Mouse (Mus musculus) left cerebral cortex, postnatal 4 days (tissue): ENCODE measurements at regions not wholly inside any gene's neighbourhood (a gene's known extent, or its start where the extent isn't known, plus 50 kb on each side); places are given as distances from the start of the nearest gene placed in this dataset.
"Not testable (repeated sequence)": the region's sequence is repeated elsewhere in the genome, so short reads cannot be mapped to it uniquely, and the experiment has no call there.

ENCODE experiments used
- DNase-seq: peaks from one replicate; pipeline ENCODE4 v3.0.0-alpha.2; 2022
- intact Hi-C: fragments of 180-260 bp; cut with DNase I; formaldehyde crosslinking; loops from one replicate; pipeline ENCODE4 v1.15.1; 2025

- no peak for DNase-seq
- intact Hi-C loops = no loop called here
Measured at GRCm38 (mm10) chr16:46818215-46818614, 319.9 kb upstream of the Nectin3 start.

DNA sequence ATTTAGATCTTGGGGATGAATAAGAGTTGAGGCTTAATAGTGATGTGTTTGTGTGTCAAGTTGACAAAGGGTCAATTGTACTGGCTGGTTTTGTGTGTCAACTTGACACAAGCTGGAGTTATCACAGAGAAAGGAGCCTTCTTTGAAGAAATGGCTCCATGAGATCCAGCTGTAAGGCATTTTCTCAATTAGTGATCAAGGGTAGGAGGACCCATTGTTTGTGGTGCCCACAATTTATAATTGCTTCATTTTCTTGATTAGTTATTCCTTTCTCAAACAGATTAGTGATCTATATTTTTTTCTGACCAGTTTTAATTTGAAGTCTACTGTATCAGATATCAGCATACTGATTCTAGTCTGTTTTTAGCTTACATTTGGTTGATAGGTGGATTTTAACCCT is 313.5 kb upstream of the Nectin3 start:
- DNase-seq, intact Hi-C loops: not testable (repeated sequence)

DNA sequence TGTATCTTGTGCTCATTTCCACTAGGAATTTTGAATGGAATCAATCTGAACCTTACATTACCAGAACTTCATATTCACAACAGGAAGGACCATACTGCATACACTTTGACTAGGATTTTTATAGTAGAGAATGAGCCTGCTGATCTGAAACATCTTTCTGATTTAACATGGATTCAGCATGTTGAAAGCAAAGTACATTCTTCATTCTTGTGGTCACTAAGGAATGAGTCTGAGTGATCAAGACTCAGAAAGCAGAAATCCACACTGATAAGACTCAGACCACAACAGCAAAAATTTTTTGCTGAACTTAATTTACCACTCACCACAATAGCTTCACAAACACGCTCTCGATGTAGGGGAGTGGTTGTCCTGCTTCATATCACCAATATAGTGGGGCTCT is 309.2 kb upstream of the Nectin3 start:
- DNase-seq = no peak
- intact Hi-C loops = no loop called here

DNA sequence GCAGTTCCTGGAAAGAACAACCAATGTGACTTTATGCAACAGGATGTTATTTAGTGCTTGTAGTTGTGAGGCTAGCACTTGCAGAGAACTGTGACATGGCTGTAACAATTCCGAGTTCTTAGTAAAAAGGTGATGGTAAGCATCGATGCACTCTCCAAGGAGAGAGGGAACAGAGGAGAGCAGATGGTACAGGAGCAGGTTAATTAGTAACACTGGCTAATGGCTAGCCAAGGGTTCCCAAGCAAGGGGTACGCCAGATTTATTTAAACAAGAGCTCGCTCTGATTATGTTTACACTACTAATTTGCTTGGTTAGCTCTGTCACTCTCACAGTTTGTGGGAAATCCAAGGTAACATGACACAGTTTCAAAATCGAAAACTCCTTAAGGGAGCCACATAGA is 278.0 kb upstream of the Nectin3 start:
- intact Hi-C loops = no loop called here
- no peak for DNase-seq

- peak; percentile 1 for DNase-seq
- intact Hi-C loops = no loop called here
Measured at GRCm38 (mm10) chr16:46769383-46769782, 271.1 kb upstream of the Nectin3 start.

GRCm38 (mm10) chr16:46768376-46768775 is 270.1 kb upstream of the Nectin3 start:
- intact Hi-C loops = no loop called here
- no peak for DNase-seq

DNA sequence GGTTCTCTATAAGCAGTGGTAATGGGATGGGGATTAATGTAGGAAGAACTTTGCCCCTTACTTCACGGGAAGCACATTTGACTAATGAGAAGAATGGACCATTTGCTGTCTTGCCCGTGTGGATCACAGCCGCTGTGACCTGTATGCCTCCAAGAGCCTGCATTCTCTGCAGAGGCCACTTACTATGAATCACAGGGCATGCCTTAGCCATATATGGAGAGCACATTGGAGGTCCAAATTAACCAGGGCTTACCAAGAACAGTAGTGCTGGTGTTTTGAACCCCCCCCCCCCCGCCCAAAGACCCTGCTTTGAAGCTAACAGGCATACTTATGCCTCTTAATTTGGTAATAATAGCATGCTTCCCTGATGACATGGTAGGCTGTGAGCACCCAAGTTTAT is 236.8 kb upstream of the Nectin3 start:
- intact Hi-C loops = no loop called here
- DNase-seq = no peak

DNA sequence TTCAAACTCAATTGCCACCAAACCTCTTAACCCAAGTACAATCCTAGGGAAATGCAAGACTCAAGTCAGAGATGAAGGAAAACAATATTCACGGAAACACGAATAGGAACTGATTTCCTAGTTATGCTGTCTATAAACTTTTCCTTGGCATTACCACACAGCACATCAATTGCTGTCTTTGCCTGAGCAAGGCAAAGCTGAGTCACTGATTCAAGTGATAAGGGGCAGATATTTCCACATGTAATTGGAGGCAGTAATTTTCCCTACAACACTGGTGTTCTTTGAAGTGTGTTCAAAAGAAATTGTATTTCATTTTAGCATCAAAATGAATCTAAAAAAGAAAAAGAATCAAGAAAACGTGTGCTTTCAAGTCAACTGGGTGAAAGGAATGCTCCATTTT is 230.1 kb upstream of the Nectin3 start:
- no peak for DNase-seq
- intact Hi-C loops = no loop called here

DNA sequence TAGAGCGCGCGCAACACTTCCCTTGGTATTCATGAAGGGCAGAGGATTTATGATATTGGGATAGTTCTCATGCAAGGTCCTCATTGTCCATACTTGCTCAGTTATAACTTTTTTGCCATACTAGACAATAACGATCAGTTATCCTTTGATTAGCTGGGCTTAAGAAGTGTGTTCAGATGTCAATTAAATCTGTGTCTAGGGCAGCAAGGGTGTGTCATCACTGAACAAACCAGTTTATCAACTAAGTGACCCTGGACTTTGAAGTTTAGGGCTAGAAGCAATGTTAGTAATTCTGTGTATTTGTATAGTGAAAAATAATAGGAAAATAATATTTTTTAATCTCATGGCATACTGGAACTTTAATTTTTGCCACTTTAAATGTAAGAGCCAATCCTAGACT is 225.3 kb upstream of the Nectin3 start:
- no peak for DNase-seq
- intact Hi-C loops = no loop called here

- intact Hi-C loops = no loop called here
- DNase-seq = no peak
Measured at GRCm38 (mm10) chr16:46679787-46680186, 181.5 kb upstream of the Nectin3 start.

DNA sequence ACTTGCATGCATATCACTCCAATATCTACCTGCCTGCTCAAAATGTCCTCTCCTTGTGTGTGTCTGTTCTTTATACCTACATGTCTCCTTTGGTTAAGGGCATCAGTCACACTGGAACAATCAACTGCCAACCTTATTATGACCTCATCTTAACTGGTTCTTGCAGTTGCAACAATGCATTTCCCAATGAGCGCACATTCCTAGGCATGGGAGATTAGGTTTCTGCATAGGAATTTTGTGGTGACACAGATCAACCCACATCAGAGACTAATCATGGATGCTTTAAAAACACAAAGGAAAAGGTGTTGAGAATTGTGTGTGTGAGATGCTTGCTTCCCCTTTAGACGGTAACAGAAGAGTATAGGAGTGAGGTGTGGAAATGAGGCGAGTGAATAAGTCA is 171.3 kb upstream of the Nectin3 start:
- no peak for DNase-seq
- intact Hi-C loops = no loop called here

GRCm38 (mm10) chr16:46665566-46665965 is 167.2 kb upstream of the Nectin3 start:
- intact Hi-C loops = no loop called here
- no peak for DNase-seq

DNA sequence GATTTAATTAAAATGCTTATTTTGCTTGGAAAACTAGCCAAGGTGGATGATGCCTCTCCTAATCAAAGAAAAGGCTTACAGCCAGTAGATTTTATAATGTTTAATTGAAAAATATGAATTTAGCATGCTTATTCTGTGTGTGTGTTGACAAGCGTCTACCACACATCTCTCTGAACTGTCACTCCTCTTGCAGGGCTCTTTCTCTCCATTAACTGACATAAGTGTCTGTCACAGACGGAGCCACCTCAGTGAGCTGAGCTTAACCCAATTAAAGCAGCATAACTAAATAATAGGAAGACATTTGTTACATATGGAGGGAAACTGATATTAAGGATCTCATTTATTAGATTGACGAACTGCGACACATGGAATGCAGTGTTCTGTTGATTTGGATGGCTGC is 164.7 kb upstream of the Nectin3 start:
- no peak for DNase-seq
- intact Hi-C loops = no loop called here

- intact Hi-C loops = no loop called here
- no peak for DNase-seq
Measured at GRCm38 (mm10) chr16:46655041-46655440, 156.7 kb upstream of the Nectin3 start.

- intact Hi-C loops = no loop called here
- no peak for DNase-seq
Measured at GRCm38 (mm10) chr16:46625807-46626206, 127.5 kb upstream of the Nectin3 start.

DNA sequence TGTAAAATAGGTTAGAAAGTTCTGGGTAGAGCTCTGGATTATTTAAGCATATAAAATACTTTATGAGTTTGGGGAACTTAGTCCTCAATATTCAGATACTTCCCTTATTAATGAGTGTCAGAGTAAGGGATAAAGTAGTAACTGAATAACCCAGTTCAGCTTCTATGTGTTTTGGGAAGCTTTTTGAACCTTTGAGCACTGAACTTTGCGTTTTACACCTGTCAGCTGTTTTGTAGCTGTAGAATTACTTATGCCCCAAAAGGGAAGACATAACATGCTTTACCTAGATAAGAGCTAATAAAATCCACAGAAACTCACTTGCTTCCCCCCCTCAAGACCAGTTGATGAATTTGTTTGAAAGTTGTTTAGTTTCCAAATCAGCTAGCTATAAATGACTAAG is 124.9 kb upstream of the Nectin3 start:
- intact Hi-C loops = no loop called here
- DNase-seq = no peak

DNA sequence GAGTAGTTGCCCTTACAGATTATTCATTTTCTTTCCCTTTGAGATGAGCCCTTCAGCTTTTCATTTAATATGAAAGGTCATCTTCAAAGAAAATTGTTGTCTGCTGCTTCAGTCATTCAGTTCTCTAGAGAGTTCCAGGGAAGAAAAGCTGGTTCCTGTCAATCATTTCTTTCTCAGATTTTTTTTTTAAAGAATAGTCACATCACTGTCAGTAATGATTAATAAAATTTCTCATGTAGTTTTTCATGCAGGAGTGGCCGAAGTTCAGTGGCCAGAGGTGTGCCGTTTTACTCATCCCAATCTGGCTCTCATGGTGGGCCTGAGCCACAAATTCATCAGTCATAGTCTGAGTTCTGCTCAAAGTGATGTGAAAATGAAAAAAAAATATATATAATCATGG is 121.5 kb upstream of the Nectin3 start:
- DNase-seq = no peak
- intact Hi-C loops = no loop called here

GRCm38 (mm10) chr16:46617544-46618335 is 119.4 kb upstream of the Nectin3 start:
- intact Hi-C loops = no loop called here
- peak; percentile 14 for DNase-seq

- intact Hi-C loops = no loop called here
- no peak for DNase-seq
Measured at GRCm38 (mm10) chr16:46616606-46617005, 118.3 kb upstream of the Nectin3 start.

DNA sequence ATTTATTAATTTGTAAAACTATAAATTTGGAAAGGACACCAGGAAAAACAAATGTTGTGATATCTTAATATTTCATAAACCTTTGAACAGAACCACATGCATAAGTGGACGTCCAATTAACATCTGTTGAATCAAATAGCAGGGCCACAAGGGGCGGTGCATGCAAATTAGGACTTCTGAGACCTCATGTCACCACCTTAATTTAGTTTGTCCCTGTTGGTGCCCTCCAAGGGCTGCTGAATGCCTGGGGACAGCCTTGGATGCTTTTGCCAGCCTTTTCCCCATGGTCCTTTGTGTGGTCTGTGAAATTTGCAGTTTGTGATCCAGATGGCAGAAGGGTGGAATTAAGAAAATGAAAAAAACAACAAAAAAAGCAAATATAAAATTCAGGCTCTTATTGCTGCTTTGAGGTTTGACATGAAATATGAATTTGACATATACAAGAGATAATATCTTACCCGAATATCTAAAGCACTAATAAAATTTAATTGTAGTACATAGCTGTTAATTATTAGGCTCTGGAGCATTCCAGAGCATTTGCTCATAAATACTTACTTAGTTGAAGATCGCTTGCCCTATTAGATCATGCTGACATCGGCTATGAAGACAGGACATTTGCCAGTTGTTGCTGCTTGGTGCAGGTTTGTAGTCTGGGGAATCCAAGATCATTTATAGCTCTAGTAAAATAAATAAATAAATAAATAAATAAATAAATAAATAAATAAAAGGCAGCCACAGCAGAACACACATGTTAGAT is 114.9 kb upstream of the Nectin3 start:
- intact Hi-C loops = no loop called here

GRCm38 (mm10) chr16:46605879-46606203 is 107.5 kb upstream of the Nectin3 start:
- no peak for DNase-seq
- intact Hi-C loops = no loop called here

More for the DNA sequence above, 114.9 kb upstream of the Nectin3 start:
- DNase-seq = no peak
